Mouse (Mus musculus) kidney, adult 8-10 months (tissue): ENCODE measurements around the gene Asphd2.

Source experiments
- DNase-seq, 2 experiments: peaks; one replicate each; pipeline ENCODE4 v3.0.0; 2022

Asphd2 gene

GRCm38 (mm10) chr5:112389352-112389751 is 5.3 kb downstream of the Asphd2 start:
- DNase-seq = no peak

- DNase-seq = no peak
These were observed 8.7 kb downstream of the Asphd2 start for GRCm38 (mm10) chr5:112385973-112386372.

GRCm38 (mm10) chr5:112384805-112385472 is 9.7 kb downstream of the Asphd2 start:
- DNase-seq = no peak

GRCm38 (mm10) chr5:112382641-112383330 is 11.9 kb downstream of the Asphd2 start:
- DNase-seq = no peak

GRCm38 (mm10) chr5:112382042-112382441 is 12.6 kb downstream of the Asphd2 start:
- no peak for DNase-seq

- DNase-seq = no peak
These were observed 13.5 kb downstream of the Asphd2 start for GRCm38 (mm10) chr5:112381154-112381553.

GRCm38 (mm10) chr5:112378716-112379115 is 15.9 kb downstream of the Asphd2 start:
- DNase-seq = peak; percentile 11 to 16

- DNase-seq = no peak
These were observed 17.3 kb downstream of the Asphd2 start for GRCm38 (mm10) chr5:112377380-112377779.

- DNase-seq = no peak
These were observed 18.6 kb downstream of the Asphd2 start for GRCm38 (mm10) chr5:112376111-112376510.

GRCm38 (mm10) chr5:112371933-112372332 is 22.7 kb downstream of the Asphd2 start:
- no peak for DNase-seq

GRCm38 (mm10) chr5:112370236-112370813 is 24.3 kb downstream of the Asphd2 start:
- no peak for DNase-seq

GRCm38 (mm10) chr5:112369326-112369725 is 25.3 kb downstream of the Asphd2 start:
- DNase-seq = no peak

- no peak for DNase-seq
These were observed 26.0 kb downstream of the Asphd2 start for GRCm38 (mm10) chr5:112368666-112369065.

- DNase-seq = no peak
These were observed 26.7 kb downstream of the Asphd2 start for GRCm38 (mm10) chr5:112367929-112368328.

- DNase-seq = no peak
These were observed 27.3 kb downstream of the Asphd2 start for GRCm38 (mm10) chr5:112367338-112367737.

- DNase-seq = no peak
These were observed 27.8 kb downstream of the Asphd2 start for GRCm38 (mm10) chr5:112366879-112367278.

GRCm38 (mm10) chr5:112364184-112364797 is 30.4 kb downstream of the Asphd2 start:
- DNase-seq = no peak

- no peak for DNase-seq
These were observed 34.6 kb downstream of the Asphd2 start for GRCm38 (mm10) chr5:112360077-112360476.

GRCm38 (mm10) chr5:112359520-112359919 is 35.1 kb downstream of the Asphd2 start:
- no peak for DNase-seq

- peak in 1 of 2 experiments; percentile 31 for DNase-seq
These were observed 38.3 kb downstream of the Asphd2 start for GRCm38 (mm10) chr5:112356322-112356721.

GRCm38 (mm10) chr5:112355910-112356309 is 38.8 kb downstream of the Asphd2 start, which contains the start of gene Gm6583:
Gm6583 (minus strand) TSS chr5:112356033.
- DNase-seq = no peak

- DNase-seq = no peak
These were observed 39.2 kb downstream of the Asphd2 start for GRCm38 (mm10) chr5:112355493-112355892.

- DNase-seq = no peak
These were observed 45.5 kb downstream of the Asphd2 start for GRCm38 (mm10) chr5:112349169-112349568.
